Mouse (Mus musculus): ENCODE results near the gene Cpz.

GRCm38 (mm10) chr5:35556393-35556792 lies 30.9 kb upstream of the Cpz start:
- TF ChIP-seq CTCF (IDR thresholded peaks at IDR 0.05; ENCODE audit: low read depth, low read length) = no peak
- no peak for TF ChIP-seq POLR2A (IDR thresholded peaks at IDR 0.05; ENCODE audit: insufficient read depth, low read length)
- TF ChIP-seq EP300 (IDR thresholded peaks at IDR 0.05; ENCODE audit: insufficient read depth, low read depth, low read length) = no peak
